Mouse (Mus musculus) E14TG2a.4 (cell line): Measurements from ENCODE around the gene Tnr.

Source experiments
- CTCF ChIP-seq: conservative IDR thresholded peaks from 2 replicates; pipeline ENCODE4 v1.5.1; 2014; ENCODE audit warnings: low read length
- NANOG ChIP-seq: IDR thresholded peaks from 2 replicates; pipeline ENCODE4 v1.6.1; 2014; ENCODE audit warnings: borderline replicate concordance, low read length, mixed read lengths
- POU5F1 ChIP-seq: IDR thresholded peaks from 2 replicates; pipeline ENCODE4 v1.6.1; 2014; ENCODE audit warnings: low read length, borderline replicate concordance

GRCm38 (mm10) chr1:159890524-159890923 lies 367.0 kb downstream of the Tnr start:
- TF ChIP-seq CTCF = no peak
- no peak for TF ChIP-seq NANOG
- TF ChIP-seq POU5F1 = no peak
